Mouse (Mus musculus): ENCODE data around the gene Pnma1.

DNA sequence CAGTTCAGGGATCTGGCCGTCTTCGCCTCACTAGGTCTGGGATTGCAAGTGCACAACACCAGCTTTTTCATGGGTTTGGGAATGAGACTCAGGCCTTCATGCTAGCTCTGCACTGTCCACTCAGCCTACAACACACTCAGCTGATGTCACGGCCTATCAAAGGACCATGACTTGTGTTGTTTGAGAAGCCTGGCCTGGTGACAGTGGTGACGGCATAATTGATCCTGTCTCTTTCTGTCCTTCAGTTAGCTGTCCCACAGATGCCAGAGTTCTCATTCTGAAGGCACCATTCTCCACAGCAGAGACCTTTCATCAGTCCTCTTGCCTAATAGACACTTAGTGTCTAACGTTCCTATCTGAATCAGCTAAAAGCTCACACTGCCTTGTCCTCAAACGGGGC, 19.7 kb downstream of the Pnma1 start:
- TF ChIP-seq GATA1 (IDR thresholded peaks at IDR 0.05; ENCODE audit: borderline replicate concordance, low read length), result no peak
- no peak for TF ChIP-seq FLI1 (IDR thresholded peaks at IDR 0.05; ENCODE audit: low read length)

Measured in megakaryocyte, embryonic 14.5 days (primary cell).